Mouse (Mus musculus) embryonic facial prominence, embryonic 13.5 days (tissue): ENCODE data around the gene Lmbrd1. TPM values are rescaled to one million over a fixed set of nuclear protein-coding genes. Genes with fewer than 3 reads are reported as not detected.
A peak's percentile ranks its signal among the peaks of the same experiment; 100 is the strongest.

Experiments
- ATAC-seq: fragments of 200-750 bp; cut with Nextera tagmentation; 2 replicates; pipeline ENCODE4 v1.8.0; 2017; ENCODE audit warnings: low read depth; ENCODE audit not compliant: insufficient number of reproducible peaks, insufficient read depth, low FRiP score, low TSS enrichment
- H3K27ac ChIP-seq: fragments of 300-500 bp; sonication (generic); 2 replicates; pipeline ENCODE4 v1.5.1; 2015; ENCODE audit warnings: moderate library complexity, mild to moderate bottlenecking, inconsistent platforms
- H3K27me3 ChIP-seq: fragments of 300-500 bp; sonication (generic); 2 replicates; pipeline ENCODE4 v1.6.1; 2015; ENCODE audit warnings: mild to moderate bottlenecking, inconsistent platforms
- H3K36me3 ChIP-seq: fragments of 300-500 bp; sonication (generic); 2 replicates; pipeline ENCODE4 v1.6.1; 2015; ENCODE audit warnings: mild to moderate bottlenecking, inconsistent platforms
- H3K4me1 ChIP-seq: fragments of 300-500 bp; sonication (generic); 2 replicates; pipeline ENCODE4 v1.6.1; 2015; ENCODE audit warnings: inconsistent platforms
- H3K4me2 ChIP-seq: fragments of 300-500 bp; sonication (generic); 2 replicates; pipeline ENCODE4 v1.6.1; 2015; ENCODE audit warnings: moderate library complexity, mild to moderate bottlenecking, inconsistent platforms
- H3K4me3 ChIP-seq: fragments of 300-500 bp; sonication (generic); 2 replicates; pipeline ENCODE4 v1.5.1; 2015; ENCODE audit warnings: mild to moderate bottlenecking, inconsistent platforms
- H3K9ac ChIP-seq: fragments of 300-500 bp; sonication (generic); 2 replicates; pipeline ENCODE4 v1.6.1; 2015; ENCODE audit warnings: mild to moderate bottlenecking, inconsistent platforms
- H3K9me3 ChIP-seq: fragments of 300-500 bp; sonication (generic); 2 replicates; pipeline ENCODE4 v1.6.1; 2016; ENCODE audit warnings: inconsistent platforms
- WGBS: fragments of 180-500 bp; shearing (Covaris S2); methylation state at CpG from one replicate; pipeline ENCODE4 v1.1.7; 2015; ENCODE audit warnings: mixed read lengths; 5-methylcytosine and 5-hydroxymethylcytosine counted together
- polyA plus RNA-seq: library from polyadenylated mRNA; unstranded; fragments of >200 nt; fragmentation: Nextera tagmentation; extraction: Ambion mirVana; gene quantifications from 2 replicates; pipeline ENCODE4 v1.2.1, GENCODE M21; 2015

The Lmbrd1 gene
- polyA plus RNA-seq, 1 experiment from 2014 or later = 32.6 TPM

DNA sequence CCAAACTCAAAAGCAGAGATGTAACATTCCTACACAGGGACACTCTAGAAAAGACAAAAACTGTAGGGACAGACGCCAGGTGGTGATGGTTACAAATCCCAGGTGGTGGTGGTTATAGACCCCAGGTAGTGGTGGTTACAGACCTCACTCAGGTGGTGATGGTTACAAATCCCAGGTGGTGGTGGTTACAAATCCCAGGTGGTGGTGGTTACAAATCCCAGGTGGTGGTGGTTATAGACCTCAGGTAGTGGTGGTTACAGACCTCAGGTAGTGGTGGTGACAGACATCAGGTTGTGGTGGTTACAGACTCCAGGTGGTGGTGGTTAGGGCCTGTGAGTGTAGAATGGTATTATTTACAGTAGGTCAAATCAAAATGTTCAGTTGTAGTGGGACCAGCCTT, 5.5 kb downstream of the Lmbrd1 start:
- peak; percentile 100 for ATAC-seq
- no peak overlapping the region for H3K4me3 ChIP-seq
- peaks cover 22% of the 10 kb centered on the region for H3K36me3 ChIP-seq
- H3K9ac ChIP-seq = no peak overlapping the region
- no peak overlapping the region for H3K4me2 ChIP-seq
- no peaks in the 10 kb centered on the region for H3K9me3 ChIP-seq
- no peaks in the 10 kb centered on the region for H3K27me3 ChIP-seq
- no peak overlapping the region for H3K27ac ChIP-seq
- 68% methylated on average over 1 of the region's 1 CpGs for WGBS
- H3K4me1 ChIP-seq = peaks cover 8% of the 10 kb centered on the region

DNA sequence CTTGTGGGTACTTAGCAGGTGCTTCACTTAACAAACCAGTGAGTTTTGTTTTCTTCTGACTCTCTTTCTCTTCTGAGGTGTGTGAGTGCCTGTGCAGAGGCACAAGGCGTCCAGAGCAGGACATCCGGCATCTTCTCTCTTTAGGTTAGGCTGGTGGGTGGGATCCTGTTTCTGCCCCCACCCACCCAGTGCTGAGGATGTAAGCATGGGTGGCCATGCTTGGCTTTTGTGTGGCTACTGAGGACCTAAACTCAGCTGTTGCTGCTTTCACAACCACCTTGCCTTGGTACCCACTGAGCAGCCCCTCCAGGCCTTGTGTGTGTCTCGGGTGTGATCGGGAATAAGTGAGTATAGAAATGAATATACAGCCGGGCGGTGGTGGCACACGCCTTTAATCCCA, 7.2 kb downstream of the Lmbrd1 start:
- H3K4me3 ChIP-seq = no peak overlapping the region
- no peaks in the 10 kb centered on the region for H3K4me1 ChIP-seq
- no peak for ATAC-seq
- peaks cover 22% of the 10 kb centered on the region for H3K36me3 ChIP-seq
- WGBS = 93% methylated on average over 7 of the region's 7 CpGs
- no peaks in the 10 kb centered on the region for H3K9me3 ChIP-seq
- no peak overlapping the region for H3K27ac ChIP-seq
- H3K4me2 ChIP-seq = no peak overlapping the region
- no peaks in the 10 kb centered on the region for H3K27me3 ChIP-seq
- H3K9ac ChIP-seq = no peak overlapping the region

DNA sequence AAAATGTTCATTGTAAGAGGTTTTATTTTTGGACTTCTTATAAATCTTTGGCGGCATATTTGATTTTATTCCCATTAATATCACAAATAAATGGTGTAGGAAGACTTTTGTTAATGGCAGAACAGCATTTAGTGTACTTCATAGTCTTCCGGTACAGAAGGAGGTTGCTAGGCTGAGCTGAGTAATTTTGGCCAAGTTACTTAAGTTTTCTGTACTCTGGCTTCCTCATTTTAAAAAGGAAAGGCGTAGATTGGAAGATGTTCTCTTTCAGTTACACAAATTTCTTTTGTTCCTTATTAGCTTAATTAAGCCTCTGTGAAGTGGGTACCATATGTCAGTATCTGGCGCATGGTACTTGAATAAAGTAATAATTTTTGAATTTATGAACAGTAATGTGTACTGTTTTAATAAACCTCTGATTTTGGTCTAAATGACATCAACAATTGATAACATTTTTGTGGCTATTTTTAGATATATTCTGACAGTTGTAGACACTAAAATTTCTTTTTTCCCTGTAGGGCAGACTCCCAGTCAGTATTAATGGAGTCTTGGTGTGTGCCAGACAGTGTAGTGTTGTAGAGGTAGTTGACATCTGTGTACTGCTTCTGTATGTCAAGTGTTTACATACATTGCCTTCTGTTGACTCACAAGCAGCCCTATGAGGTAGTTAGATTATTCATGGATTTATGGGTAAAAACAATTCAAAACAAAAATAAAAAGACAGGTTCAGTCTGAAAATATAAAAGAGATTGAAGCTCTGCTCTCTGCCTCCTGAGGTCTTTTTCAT, 8.0 kb downstream of the Lmbrd1 start:
- Histone ChIP-seq H3K27me3 (no peaks in the 10 kb centered on the region), H3K4me1 (no peaks in the 10 kb centered on the region), H3K4me3 (no peak overlapping the region), H3K27ac (no peak overlapping the region), H3K9me3 (no peaks in the 10 kb centered on the region), H3K4me2 (no peak overlapping the region), H3K36me3 (peaks cover 22% of the 10 kb centered on the region), H3K9ac (no peak overlapping the region)
- WGBS = 95% methylated on average over 4 of the region's 4 CpGs
- no peak for ATAC-seq

DNA sequence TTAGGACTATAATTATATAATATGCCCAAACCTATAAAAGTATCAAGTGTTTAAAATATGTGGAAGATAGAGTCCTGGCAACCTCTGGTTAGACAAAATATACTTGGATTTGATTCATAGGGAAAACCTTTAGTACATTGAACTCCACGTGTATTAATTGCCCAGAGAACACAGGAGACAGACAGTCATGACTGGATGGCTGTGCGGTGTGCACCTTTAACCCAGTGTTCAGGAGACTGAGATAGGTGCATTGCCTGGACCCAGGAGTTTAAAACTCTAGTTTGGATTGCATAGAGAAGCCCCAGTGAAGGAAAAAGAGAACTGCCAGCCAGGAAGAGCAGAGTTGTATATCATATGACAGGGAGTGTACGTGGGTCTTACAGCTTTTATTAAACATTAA, 19.2 kb downstream of the Lmbrd1 start:
- no peak overlapping the region for H3K4me2 ChIP-seq
- ATAC-seq = no peak
- no peaks in the 10 kb centered on the region for H3K9me3 ChIP-seq
- no peaks in the 10 kb centered on the region for H3K27me3 ChIP-seq
- H3K4me3 ChIP-seq = no peak overlapping the region
- H3K9ac ChIP-seq = no peak overlapping the region
- H3K4me1 ChIP-seq = 0 out of 2 replicates have a peak, but pooled peaks cover 4% of the 10 kb centered on the region
- peaks cover 12% of the 10 kb centered on the region for H3K36me3 ChIP-seq
- 78% methylated on average over 3 of the region's 3 CpGs for WGBS
- H3K27ac ChIP-seq = no peak overlapping the region

DNA sequence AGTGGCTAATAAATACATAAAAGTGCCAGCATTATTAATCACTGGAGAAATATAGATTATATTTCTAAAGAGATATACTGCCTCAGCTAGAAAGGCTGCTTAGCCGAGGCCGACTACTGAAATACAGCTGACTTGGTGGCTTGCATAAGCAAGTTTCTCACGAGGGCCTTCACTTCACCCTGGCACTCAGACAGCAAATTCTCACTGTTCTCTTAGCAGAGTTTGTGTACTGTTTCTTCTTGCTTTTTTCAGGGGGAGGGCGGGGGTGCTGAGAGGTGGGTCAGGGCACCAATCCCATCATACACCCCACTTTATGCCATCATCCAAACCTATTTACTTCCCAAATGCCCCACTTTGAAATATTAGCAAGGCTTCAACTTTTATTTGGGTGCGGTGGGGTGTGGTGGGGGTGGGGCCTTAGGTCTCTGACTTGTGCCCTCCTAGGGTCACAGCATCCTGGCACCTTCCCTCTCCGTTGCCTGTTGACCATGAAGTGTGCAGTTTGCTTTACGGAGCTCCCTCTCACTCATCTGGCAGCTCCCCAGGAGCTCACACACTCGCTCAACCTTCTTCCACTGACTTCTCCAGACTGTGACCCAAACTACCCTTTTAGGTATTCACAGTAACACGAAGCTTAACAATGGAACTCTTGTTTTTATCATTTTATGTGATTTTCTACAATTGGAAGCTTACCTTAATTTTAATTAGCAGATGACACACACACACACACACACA, 19.9 kb downstream of the Lmbrd1 start:
- ATAC-seq = no peak
- no peak overlapping the region for H3K27ac ChIP-seq
- no peak overlapping the region for H3K4me2 ChIP-seq
- H3K36me3 ChIP-seq = peaks cover 5% of the 10 kb centered on the region
- H3K9me3 ChIP-seq = no peaks in the 10 kb centered on the region
- H3K27me3 ChIP-seq = no peaks in the 10 kb centered on the region
- peaks cover 9% of the 10 kb centered on the region for H3K4me1 ChIP-seq
- WGBS = 68% methylated on average over 9 of the region's 9 CpGs
- no peak overlapping the region for H3K9ac ChIP-seq
- no peak overlapping the region for H3K4me3 ChIP-seq

DNA sequence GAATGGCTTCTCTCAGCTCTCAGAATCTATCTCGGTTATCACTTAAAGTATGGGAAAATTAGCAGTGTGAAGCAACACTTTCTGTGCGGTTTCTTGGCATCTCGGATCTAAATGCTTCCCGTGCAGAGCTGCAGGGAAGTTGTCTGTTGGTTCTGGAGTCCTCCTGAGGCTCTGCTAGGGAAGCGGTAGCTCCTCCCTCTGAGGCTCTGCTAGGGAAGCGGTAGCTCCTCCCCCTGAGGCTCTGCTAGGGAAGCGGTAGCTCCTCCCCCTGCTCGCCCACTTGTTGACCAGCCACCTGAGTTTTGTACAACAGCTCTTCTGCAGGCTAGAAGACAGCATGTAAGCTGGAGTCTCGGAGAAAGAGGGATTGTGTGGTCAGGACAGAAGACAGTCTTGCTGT, 20.9 kb downstream of the Lmbrd1 start:
- no peaks in the 10 kb centered on the region for H3K27me3 ChIP-seq
- H3K36me3 ChIP-seq = peaks cover 3% of the 10 kb centered on the region; the same call in 1 of the 2 replicates
- no peak overlapping the region for H3K27ac ChIP-seq
- peaks cover 12% of the 10 kb centered on the region for H3K4me1 ChIP-seq
- no peak overlapping the region for H3K4me2 ChIP-seq
- no peak overlapping the region for H3K9ac ChIP-seq
- H3K9me3 ChIP-seq = no peaks in the 10 kb centered on the region
- 26% methylated on average over 9 of the region's 9 CpGs for whole genome bisulfite sequencing
- H3K4me3 ChIP-seq = no peak overlapping the region
- no peak for ATAC-seq

DNA sequence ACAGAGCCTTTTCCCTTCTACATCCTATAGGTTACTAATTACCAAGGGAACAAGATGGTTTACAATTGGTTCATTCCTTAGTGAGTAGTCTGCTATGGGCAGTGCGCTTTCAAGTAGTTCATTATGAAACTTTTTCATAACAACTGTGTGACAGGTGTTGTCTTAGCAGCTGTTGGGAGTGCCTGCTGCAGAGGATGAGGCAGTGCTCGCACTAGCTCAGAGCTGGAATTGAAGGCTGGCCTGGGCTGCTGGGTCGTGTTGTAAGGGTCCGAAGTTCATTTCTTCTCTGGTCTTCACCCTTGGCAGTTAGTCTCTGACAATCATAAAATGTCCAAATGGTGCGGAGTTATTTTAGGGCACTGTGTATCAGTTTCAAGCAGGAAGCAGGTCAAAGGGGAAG, 21.8 kb downstream of the Lmbrd1 start:
- no peak overlapping the region for H3K27ac ChIP-seq
- no peaks in the 10 kb centered on the region for H3K27me3 ChIP-seq
- peaks cover 17% of the 10 kb centered on the region for H3K4me1 ChIP-seq
- no peak overlapping the region for H3K4me2 ChIP-seq
- H3K36me3 ChIP-seq = no peaks in the 10 kb centered on the region
- H3K9ac ChIP-seq = no peak overlapping the region
- no peak overlapping the region for H3K4me3 ChIP-seq
- WGBS = 92% methylated on average over 5 of the region's 5 CpGs
- no peak for ATAC-seq
- H3K9me3 ChIP-seq = no peaks in the 10 kb centered on the region

DNA sequence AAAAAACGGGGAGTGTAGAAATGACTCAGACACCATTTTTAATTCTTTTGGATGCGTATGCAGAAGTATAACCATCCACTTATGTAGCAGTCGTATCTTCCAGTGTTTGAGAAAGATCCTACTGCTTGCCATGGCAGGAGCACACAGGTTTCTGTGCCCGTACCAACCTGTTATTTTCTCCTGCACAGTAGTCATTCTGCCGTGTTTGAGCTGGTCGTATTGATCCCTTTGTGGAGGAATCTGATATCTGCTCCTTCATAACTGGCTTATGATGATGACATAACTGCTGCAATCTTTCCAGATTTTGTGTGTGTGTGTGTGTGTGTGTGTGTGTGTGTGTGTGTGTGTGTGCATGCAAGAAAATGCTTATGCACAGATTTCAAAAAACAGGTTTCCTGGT, 25.4 kb downstream of the Lmbrd1 start:
- 70% methylated on average over 6 of the region's 6 CpGs for WGBS
- no peak for ATAC-seq
- H3K36me3 ChIP-seq = 0 out of 2 replicates have a peak, but pooled peaks cover 12% of the 10 kb centered on the region
- peaks cover 17% of the 10 kb centered on the region for H3K4me1 ChIP-seq
- H3K4me3 ChIP-seq = no peak overlapping the region
- no peaks in the 10 kb centered on the region for H3K9me3 ChIP-seq
- no peak overlapping the region for H3K27ac ChIP-seq
- H3K27me3 ChIP-seq = no peaks in the 10 kb centered on the region
- H3K4me2 ChIP-seq = no peak overlapping the region
- H3K9ac ChIP-seq = no peak overlapping the region

DNA sequence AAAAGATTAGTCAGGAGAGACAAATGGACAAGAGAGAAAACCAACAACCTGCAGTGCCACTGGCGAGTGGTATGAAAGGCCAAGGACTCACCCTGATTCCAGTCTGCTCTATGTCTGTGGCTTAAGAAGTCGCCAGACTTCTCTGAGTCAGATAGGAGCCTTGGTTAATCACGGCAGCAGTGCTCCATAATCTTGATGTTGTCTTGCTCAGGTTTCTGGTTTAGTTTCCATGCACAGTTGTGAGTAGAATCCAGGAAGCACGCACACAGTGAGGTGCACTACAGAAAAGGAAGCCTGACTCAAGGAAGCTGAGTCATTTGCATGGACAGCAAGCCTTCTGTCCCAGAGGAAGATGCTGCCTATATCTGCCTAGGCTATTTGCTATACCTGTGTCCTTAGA, 37.9 kb downstream of the Lmbrd1 start:
- H3K27ac ChIP-seq = no peak overlapping the region
- H3K27me3 ChIP-seq = no peaks in the 10 kb centered on the region
- ATAC-seq = no peak
- 94% methylated on average over 4 of the region's 4 CpGs for WGBS
- H3K4me3 ChIP-seq = no peak overlapping the region
- H3K9me3 ChIP-seq = 0 out of 2 replicates have a peak, but pooled peaks cover 3% of the 10 kb centered on the region
- peaks cover 31% of the 10 kb centered on the region for H3K36me3 ChIP-seq
- no peak overlapping the region for H3K9ac ChIP-seq
- H3K4me1 ChIP-seq = no peaks in the 10 kb centered on the region
- no peak overlapping the region for H3K4me2 ChIP-seq

DNA sequence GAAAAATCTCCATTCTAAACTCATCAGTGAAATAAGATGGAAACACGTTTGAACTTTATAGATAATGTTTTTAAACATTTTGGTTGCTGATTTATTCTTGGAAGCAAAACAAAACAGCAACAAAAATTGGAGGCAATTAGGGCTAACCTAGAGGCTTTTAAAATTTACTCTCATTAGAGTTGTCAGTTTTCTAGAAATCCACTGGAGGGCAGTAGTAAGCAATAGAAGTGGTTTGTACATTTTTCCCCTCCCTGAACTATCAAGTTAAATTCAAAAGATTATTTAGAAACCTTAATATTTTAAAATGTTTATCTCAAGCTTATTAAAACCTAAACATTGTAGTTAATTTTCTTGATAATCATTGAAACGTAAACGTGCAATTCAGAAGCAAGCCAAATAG, 41.2 kb downstream of the Lmbrd1 start:
- Histone ChIP-seq H3K4me1 (no peaks in the 10 kb centered on the region), H3K4me3 (no peak overlapping the region), H3K9ac (no peak overlapping the region), H3K4me2 (no peak overlapping the region), H3K36me3 (peaks cover 31% of the 10 kb centered on the region), H3K27ac (no peak overlapping the region), H3K27me3 (no peaks in the 10 kb centered on the region), H3K9me3 (0 out of 2 replicates have a peak, but pooled peaks cover 3% of the 10 kb centered on the region)
- no peak for ATAC-seq
- 56% methylated on average over 3 of the region's 3 CpGs for WGBS

DNA sequence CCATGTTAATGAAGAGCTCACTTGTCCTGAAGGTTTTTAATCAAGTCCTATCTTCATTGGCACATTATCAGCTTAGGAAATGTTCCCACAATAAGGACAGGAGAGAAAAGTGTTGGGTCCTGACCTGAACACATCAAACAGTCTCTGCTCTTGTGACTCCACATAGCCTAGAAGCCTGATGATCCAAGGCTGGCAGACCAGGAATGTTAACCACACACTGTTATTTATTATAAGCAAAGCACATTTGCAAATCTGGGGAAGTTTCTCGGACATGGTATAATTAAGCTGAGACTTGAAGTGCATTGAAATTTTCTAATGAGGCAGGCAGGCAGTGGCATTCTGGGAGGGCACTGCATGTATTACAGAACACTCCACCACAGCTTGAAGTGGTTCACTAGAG, 41.8 kb downstream of the Lmbrd1 start:
- Histone ChIP-seq H3K9ac (no peak overlapping the region), H3K36me3 (peaks cover 25% of the 10 kb centered on the region), H3K4me1 (no peaks in the 10 kb centered on the region), H3K4me2 (no peak overlapping the region), H3K27me3 (no peaks in the 10 kb centered on the region), H3K27ac (no peak overlapping the region), H3K4me3 (no peak overlapping the region), H3K9me3 (0 out of 2 replicates have a peak, but pooled peaks cover 3% of the 10 kb centered on the region)
- 76% methylated on average over 1 of the region's 1 CpGs for WGBS
- ATAC-seq = no peak

DNA sequence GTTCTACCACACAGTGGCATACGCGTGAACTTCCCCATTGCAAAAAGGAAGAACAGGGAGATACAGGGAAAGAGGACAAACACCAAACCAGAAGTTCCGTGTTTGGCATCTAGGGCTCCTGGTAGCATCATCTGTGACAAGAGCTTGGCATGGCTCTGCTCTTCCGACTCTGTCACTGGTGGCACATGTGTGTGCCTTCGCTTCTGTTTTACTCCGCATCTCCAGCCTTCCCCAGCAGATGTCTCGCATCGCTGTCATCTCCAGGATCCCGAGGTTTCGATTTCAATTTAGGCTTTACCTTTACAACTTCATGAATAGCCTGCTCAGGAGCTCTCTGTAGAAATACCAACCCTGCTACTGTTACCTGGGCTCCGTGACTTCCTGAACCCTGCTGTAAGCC, 51.4 kb downstream of the Lmbrd1 start:
- WGBS = 91% methylated on average over 11 of the region's 11 CpGs
- Histone ChIP-seq H3K4me3 (no peak overlapping the region), H3K9ac (no peak overlapping the region), H3K4me1 (no peaks in the 10 kb centered on the region), H3K4me2 (no peak overlapping the region), H3K27me3 (no peaks in the 10 kb centered on the region), H3K9me3 (no peaks in the 10 kb centered on the region), H3K27ac (no peak overlapping the region), H3K36me3 (peaks cover 50% of the 10 kb centered on the region)
- ATAC-seq = no peak
